Mouse (Mus musculus): Measurements from ENCODE around the gene Sbf2.
A peak's percentile ranks its signal among the peaks of the same experiment; 100 is the strongest.
"Not testable (repeated sequence)": the region's sequence is repeated elsewhere in the genome, so short reads cannot be mapped to it uniquely, and the experiment has no call there.

Gene Sbf2

DNA sequence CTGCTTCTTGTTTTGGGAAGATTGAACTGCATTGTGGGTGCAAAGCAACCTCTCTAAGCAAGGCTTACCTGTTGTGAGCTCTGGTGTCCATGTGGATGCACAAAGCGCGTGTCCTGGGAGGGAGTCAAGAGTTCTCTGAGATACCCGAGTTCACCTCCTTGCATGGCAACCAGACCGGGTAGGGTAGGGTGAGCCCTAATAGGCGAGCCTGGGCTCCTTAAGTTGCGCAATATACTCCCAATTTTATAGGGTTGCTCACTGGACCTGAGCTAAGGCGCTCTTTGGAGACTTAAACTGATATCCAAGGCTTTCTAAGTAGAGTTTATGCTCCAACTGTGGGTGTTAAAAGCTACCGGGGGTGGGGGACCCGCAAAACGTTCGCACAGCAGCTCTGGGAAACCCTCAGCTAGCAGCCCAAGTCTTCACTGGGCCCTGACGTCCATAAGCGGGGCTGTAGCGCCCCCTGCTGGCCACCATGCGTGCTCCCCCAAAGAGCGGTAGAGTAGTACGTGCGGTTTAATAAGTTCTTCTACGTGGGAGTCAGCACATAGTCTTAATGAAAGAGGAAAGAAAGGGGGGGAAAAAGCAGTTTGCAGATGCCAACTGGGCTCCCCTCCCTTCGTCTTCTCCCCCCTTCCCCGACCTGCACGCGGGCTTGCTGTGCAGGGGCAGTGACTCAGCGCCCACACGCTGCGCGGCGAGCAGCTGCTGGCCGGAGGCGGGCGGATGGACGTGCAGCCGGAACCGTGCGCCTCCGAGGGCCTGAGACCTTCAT lies 15.4 kb upstream of the Sbf2 start:
- DNase-seq: peak; percentile 87 to 90

- peak; percentile 56 to 59 for DNase-seq
Measured at GRCm38 (mm10) chr7:110628611-110629354, 14.1 kb upstream of the Sbf2 start.

GRCm38 (mm10) chr7:110628273-110628600 lies 13.5 kb upstream of the Sbf2 start:
- peak in 1 of 2 experiments; percentile 44 for DNase-seq

DNA sequence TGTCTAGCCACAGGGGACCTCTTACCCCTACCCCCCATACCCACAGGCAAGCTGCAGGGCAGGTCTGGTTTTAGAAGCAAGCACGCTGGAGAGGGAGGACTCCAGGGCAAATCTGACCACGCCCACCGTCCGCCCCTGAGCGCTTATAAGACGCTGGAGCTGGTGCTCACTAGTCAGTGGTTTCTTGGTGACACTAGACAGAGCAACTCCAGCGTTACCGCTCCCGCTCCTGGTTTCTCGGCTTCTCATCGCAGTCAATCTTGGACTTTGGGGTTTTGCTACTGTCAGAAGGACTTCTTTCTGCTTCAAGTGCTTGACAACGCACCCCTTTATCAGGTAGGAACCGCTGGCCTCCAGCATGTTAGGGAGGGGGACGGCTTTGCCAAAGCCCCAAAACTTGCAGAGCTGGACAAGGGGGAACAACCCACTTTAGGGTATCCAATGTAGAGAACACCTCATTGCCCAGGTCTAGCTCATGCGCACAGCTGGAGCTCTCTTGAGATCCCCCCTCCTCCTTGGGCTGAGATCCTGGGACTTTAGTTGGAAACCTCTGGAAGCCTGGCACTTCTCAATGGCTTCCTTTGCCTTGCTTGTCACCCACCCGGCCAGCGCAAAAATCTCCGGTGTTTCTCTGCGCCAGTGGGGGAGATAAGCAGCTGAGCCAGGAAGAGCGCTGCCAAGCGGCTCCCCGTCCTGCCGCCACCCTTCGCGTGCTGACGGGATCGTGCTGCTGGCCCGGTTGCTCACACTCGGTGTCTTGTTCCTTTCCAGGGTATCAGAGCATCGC lies 13.0 kb upstream of the Sbf2 start, which contains the start of gene Adm:
TSS of gene Adm (plus strand) at position 176 of the 787 bp plus-strand sequence.
- peak; percentile 91 to 92 for DNase-seq

GRCm38 (mm10) chr7:110627099-110627482 lies 12.4 kb upstream of the Sbf2 start:
- peak; percentile 49 to 59 for DNase-seq

DNA sequence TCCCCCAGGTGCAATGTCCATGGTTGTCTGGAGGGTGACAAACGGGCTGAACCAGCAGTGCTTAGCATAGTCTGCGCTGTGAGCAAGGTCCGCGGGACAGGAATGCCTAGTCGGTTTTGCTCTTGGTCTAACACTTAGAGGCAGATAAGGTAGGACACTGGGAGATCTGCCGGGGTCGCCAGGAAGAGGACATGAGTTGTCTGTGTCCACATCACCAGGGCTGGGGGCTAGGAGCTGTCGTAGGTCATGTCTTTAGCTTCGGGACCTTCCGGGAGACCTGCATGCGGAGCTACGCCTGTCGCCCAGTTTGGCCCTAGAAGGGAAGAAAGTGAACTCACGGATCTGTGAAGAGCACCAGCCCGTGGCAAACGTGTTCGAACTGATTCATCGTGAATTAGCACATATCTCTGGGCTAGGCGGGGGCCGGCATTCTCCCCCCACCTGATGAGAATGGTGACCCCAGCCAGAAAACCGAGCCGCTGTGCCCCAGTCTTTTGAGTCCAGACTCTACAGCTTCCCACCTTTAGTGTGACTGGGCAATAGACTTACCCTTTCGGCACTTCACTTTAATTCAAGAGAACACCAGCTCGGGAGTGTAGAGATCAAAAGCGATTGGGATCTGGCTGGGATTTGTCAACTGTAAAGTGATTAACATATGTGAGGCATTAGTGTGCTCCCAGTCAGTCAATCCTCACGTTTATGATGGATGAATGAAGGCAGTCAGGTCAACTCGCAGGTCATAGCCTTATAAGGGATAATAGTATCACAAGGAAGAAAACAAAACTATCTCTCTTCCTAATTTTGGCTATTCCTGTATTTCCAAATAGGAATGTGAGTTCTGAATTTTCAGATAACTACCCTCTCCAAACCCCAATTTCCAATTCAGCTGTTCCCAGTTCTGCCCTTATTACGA lies 11.7 kb upstream of the Sbf2 start:
- DNase-seq: peak; percentile 60 to 78

DNA sequence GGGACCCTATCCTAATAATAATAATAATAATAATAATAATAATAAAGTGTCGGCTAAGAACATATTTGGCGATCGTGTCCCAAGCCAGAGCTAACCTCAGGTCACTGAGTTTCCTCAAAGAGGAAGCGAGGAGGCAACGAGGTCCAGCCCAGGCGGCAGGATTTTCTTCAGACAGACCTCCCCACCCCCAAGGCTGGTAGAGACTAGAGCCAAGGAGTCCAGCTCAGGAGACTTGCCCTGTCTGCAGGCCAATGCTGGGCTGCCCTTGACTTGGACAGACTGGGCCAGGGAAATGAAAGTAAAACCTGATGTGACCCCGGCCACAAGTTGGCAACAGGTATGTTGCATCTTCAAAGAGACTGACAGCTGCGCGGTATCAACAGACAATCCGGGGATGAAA lies 10.8 kb upstream of the Sbf2 start:
- peak in 1 of 2 experiments; percentile 62 for DNase-seq

DNA sequence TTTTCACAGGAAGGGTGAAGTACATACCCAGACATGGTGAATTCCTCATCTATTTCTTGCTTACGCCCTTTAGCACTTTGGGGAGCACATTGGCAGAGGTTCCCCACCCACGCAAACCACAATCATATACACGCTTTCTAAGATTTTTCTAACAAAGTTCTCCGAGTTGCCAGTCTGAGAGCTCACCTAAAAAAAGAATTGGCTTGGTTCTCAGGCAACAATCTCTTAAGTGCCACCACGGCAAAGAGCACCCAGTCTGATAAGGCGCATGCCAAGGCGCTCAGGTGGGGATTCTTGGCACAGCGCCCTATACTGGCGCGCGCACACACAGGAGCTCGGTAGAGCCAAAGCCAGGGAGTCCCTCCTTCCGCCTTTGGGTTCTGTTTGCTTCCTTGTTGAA lies 10.2 kb upstream of the Sbf2 start:
- peak in 1 of 2 experiments; percentile 67 for DNase-seq

DNA sequence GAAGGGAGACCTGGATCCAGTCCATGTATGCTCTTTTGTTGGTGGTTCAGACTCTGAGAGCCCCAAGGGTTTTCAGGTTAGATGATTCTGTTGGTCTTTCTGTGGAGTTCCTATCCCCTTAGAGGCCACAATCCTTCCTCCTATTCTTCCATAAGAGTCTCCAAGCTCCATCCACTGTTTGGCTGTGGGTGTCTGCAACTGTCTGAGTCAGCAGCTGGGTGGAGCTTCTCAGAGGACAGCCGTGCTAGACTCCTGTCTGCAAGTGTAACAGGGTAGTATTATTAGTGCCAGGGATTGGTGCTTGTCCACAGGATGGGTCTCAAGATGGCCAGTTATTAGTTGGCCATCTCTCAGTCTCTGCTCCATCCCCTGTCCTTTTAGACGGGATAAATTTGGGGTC lies 9.3 kb upstream of the Sbf2 start:
- DNase-seq: peak in 1 of 2 experiments; percentile 6

DNA sequence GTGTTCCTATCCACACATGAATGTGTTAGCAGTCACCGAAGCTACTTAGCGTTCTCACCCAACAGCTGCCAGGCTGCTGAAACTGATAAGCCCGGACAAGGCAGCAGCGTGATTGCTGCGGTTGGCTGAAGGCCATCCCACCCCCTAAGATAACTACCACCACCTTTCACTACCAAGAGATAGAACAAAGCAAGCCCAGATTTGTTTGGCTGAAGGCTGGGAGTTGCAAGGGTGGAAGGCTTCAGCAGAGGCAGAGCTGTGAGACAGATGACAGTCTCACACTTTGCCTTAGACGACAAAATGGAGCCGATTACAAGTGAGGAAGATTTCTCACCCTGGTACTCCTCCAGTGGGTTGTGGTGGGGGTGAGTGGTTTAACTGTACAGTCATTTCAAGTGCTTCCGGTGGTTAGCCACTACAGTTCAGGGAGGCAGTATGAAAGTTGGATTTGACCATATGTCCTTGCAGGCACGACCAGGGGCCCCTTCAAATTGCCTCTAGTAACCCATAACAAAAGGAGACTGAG lies 4.4 kb upstream of the Sbf2 start:
- no peak for DNase-seq

DNA sequence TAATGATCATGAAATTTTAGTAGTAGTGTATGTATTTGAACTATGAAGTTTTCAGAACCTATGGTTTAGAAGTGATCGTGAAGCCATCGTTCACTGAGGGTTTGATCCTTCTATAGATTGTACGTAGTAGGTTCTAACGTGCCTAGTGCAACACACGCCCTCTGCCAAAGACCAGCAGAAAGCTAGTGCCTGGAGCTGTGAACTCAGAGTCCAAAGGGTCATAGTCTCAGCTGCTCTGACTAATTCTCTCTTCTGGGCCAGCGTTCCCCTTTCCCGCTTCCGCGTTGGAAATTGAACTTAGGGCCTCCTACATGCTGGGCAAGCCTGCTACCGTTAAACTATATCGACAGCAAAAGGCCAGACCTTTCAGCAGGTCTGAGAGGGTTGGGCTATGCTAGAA lies 1.1 kb upstream of the Sbf2 start:
- peak; percentile 74 to 86 for DNase-seq

DNA sequence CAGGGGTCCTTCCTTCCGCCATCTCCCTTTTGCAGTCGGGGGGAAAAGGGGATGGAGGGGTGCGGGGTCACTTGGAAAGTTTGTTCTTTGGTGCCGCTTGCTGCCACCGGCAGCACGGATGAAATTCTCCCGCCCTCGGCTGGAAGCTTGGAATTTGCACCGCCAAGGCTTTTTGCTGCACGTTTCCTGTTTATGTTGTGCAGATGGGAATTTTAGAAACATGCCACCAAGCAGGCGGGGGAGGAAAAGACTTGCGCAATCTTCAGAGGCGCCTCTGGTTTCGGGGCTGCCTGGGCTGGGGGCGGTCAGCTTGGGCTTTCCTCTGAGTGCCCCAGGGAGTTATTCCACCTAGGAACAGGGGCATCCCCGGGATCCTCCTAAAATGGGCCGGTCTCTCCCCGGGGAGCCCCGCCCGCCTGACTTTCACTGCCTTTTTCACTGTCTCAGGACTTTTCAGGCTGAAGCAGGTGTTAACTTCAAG lies 469 bp upstream of the Sbf2 start:
- peak; percentile 75 to 88 for DNase-seq

DNA sequence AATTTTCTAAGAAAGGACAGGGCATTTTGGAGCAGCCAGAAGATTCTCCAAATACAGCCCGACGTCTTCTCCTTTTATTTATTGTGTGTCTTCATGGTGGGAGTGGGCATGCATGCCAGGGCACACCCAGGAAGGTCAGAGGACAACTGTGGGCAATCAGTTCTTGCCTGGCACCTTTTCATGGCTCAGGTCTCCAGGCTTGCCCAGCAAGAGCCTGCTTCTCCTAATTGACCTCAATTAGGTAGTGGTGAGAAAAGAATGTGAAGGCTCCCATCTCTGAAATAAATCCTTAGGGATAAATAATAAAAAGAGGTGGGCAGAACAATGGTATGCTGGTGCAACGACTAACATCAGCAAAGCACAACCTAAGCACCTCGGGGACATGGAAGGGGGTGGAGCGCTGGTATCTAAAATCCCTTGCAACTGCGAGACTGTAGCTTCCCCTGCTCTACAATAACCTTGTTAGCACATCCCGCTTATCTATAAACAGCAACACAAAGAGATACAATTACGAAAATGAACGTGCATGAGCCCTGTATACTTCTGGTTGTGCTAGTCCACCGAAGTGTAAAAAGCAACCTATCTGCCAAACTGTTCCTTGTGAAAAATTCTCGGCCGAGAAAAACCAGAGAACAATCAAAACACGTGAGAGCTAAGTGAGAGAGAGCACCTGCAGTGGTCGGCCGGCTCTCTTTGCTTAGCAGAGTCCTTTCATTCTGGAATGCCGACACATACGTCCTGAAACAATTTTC lies 1.2 kb downstream of the Sbf2 start:
- no peak for DNase-seq

GRCm38 (mm10) chr7:110606906-110607305 lies 7.8 kb downstream of the Sbf2 start:
- DNase-seq: no peak

GRCm38 (mm10) chr7:110605476-110605875 lies 9.2 kb downstream of the Sbf2 start:
- no peak for DNase-seq

GRCm38 (mm10) chr7:110597141-110597540 lies 17.6 kb downstream of the Sbf2 start:
- no peak for DNase-seq

GRCm38 (mm10) chr7:110593991-110594390 lies 20.7 kb downstream of the Sbf2 start:
- DNase-seq: not testable (repeated sequence)

DNA sequence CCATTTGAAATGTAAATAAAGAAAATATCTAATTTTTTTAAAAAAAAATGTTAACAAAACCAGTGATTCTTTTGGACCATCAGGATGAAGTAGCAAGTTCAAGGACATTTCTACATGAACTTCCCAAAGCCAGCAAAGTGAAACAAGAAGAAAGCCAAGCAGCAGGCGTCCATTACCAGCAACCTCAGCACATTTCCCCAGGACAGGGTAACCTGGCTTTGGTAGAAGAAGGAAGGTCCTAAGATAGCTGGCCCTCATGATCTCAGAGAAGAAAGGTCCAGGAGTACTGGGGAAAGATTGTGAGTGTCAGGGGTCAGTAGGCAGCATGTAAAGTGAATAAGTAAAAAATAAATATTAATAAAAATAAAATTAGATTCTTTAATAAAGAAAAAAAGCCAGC lies 27.0 kb downstream of the Sbf2 start:
- no peak for DNase-seq

- DNase-seq: no peak
Measured at GRCm38 (mm10) chr7:110585250-110585649, 29.5 kb downstream of the Sbf2 start.

GRCm38 (mm10) chr7:110584159-110584558 lies 30.6 kb downstream of the Sbf2 start:
- DNase-seq: no peak

- DNase-seq: peak in 1 of 2 experiments; percentile 41
Measured at GRCm38 (mm10) chr7:110583705-110584104, 31.0 kb downstream of the Sbf2 start.
